Mouse (Mus musculus) MEL (cell line): ENCODE measurements around the gene Klk1b3. TPM values are rescaled to one million over a fixed set of nuclear protein-coding genes. Genes with fewer than 3 reads are reported as not detected.

ENCODE experiments used
- DNase-seq: peaks from one replicate; pipeline ENCODE4 v3.0.0; 2011; ENCODE audit warnings: low read depth, low spot score
- H3K27ac ChIP-seq: 2 replicates; pipeline ENCODE4 v1.5.1; 2012; ENCODE audit warnings: low read depth, mild to moderate bottlenecking, control low read depth, low read length, moderate library complexity; ENCODE audit not compliant: control insufficient read depth
- H3K27me3 ChIP-seq, 2 experiments: fragments of 150-350 bp in 1 of 2; sonication (generic) in 1 of 2; 2 replicates each; pipeline ENCODE4 v1.6.1; 2012; ENCODE audit warnings: low read length in 2 of 2, mild to moderate bottlenecking in 2 of 2, improper control_type of control experiment in 1 of 2, moderate library complexity in 1 of 2; ENCODE audit not compliant: insufficient read depth in 2 of 2, control insufficient read depth in 1 of 2
- H3K36me3 ChIP-seq, 2 experiments: 2 replicates each; pipeline ENCODE4 v1.6.1; 2012 to 2014; ENCODE audit warnings: low read length in 2 of 2, improper control_type of control experiment in 1 of 2, inconsistent platforms in 1 of 2, mild to moderate bottlenecking in 1 of 2; ENCODE audit not compliant: insufficient read depth in 2 of 2, control insufficient read depth in 1 of 2
- H3K4me1 ChIP-seq, 2 experiments: fragments of 150-350 bp in 1 of 2; sonication (generic) in 1 of 2; 2 replicates each; pipeline ENCODE4 v1.6.1; 2012; ENCODE audit warnings: low read length in 2 of 2, improper control_type of control experiment in 1 of 2, mild to moderate bottlenecking in 1 of 2; ENCODE audit not compliant: insufficient read depth in 2 of 2, control insufficient read depth in 1 of 2
- H3K4me3 ChIP-seq, 2 experiments: fragments of 150-350 bp in 1 of 2; sonication (generic) in 1 of 2; 2 replicates each; pipeline ENCODE4 v1.5.1; 2012; ENCODE audit warnings: low read depth in 2 of 2, low read length in 2 of 2, mild to moderate bottlenecking in 2 of 2, moderate library complexity in 2 of 2, control low read depth in 1 of 2, improper control_type of control experiment in 1 of 2; ENCODE audit not compliant: control insufficient read depth in 1 of 2, insufficient read depth in 1 of 2
- H3K79me2 ChIP-seq: 2 replicates; pipeline ENCODE4 v1.6.1; 2012; ENCODE audit warnings: mild to moderate bottlenecking, low read length, moderate library complexity; ENCODE audit not compliant: control insufficient read depth, poor library complexity, insufficient read depth
- H3K9ac ChIP-seq: 2 replicates; pipeline ENCODE4 v1.6.1; 2012; ENCODE audit warnings: low read depth, mild to moderate bottlenecking, control low read depth, low read length, moderate library complexity; ENCODE audit not compliant: control insufficient read depth, poor library complexity, severe bottlenecking
- H3K9me3 ChIP-seq: fragments of 150-350 bp; sonication (generic); replicated peaks from 2 replicates; pipeline ENCODE4 v1.6.1; 2012; ENCODE audit warnings: mild to moderate bottlenecking, low read length, improper control_type of control experiment, moderate library complexity; ENCODE audit not compliant: insufficient read depth
- CHD2 ChIP-seq: IDR thresholded peaks from 2 replicates; pipeline ENCODE4 v1.6.1; 2011; ENCODE audit warnings: low read length, improper control_type of control experiment
- CTCF ChIP-seq, 3 experiments: IDR thresholded peaks in 2 of 3; conservative IDR thresholded peaks in 1 of 3; 2 replicates each; pipeline ENCODE4 v1.5.1; 2011 to 2012; ENCODE audit warnings: low read length in 3 of 3, low read depth in 2 of 3, mild to moderate bottlenecking in 2 of 3, improper control_type of control experiment in 1 of 3, inconsistent platforms in 1 of 3, mixed read lengths in 1 of 3, moderate library complexity in 1 of 3; ENCODE audit not compliant: control insufficient read depth in 1 of 3, insufficient read depth in 1 of 3, poor library complexity in 1 of 3, severe bottlenecking in 1 of 3
- EP300 ChIP-seq, 2 experiments: IDR thresholded peaks; 2 replicates each; pipeline ENCODE4 v1.6.1; 2011; ENCODE audit warnings: improper control_type of control experiment in 2 of 2, low read length in 2 of 2, low read depth in 1 of 2, mild to moderate bottlenecking in 1 of 2
- ETS1 ChIP-seq: IDR thresholded peaks from 2 replicates; pipeline ENCODE4 v1.6.1; 2012; ENCODE audit warnings: low read depth, mild to moderate bottlenecking, inconsistent platforms, low read length, improper control_type of control experiment, moderate library complexity
- GATA1 ChIP-seq: IDR thresholded peaks from 2 replicates; pipeline ENCODE4 v1.6.1; 2011; ENCODE audit warnings: low read depth, low read length, improper control_type of control experiment
- MAZ ChIP-seq: IDR thresholded peaks from 2 replicates; pipeline ENCODE4 v1.6.1; 2012; ENCODE audit warnings: low read depth, mild to moderate bottlenecking, inconsistent platforms, low read length, improper control_type of control experiment
- MEF2A ChIP-seq: IDR thresholded peaks from 2 replicates; pipeline ENCODE4 v1.6.1; 2014; ENCODE audit warnings: low read depth, mild to moderate bottlenecking, inconsistent platforms, low read length, improper control_type of control experiment; ENCODE audit not compliant: poor library complexity, insufficient replicate concordance, severe bottlenecking; ENCODE audit errors: extremely low read depth
- MXI1 ChIP-seq: IDR thresholded peaks from 2 replicates; pipeline ENCODE4 v1.6.1; 2011; ENCODE audit warnings: mild to moderate bottlenecking, low read depth, low read length, improper control_type of control experiment
- MYB ChIP-seq: IDR thresholded peaks from 2 replicates; pipeline ENCODE4 v1.6.1; 2011; ENCODE audit warnings: mild to moderate bottlenecking, low read depth, low read length, improper control_type of control experiment
- MYC ChIP-seq: IDR thresholded peaks from 2 replicates; pipeline ENCODE4 v1.6.1; 2011; ENCODE audit warnings: low read depth, mild to moderate bottlenecking, low read length, improper control_type of control experiment, moderate library complexity
- NRF1 ChIP-seq: IDR thresholded peaks from 2 replicates; pipeline ENCODE4 v1.6.1; 2014; ENCODE audit warnings: low read depth, mild to moderate bottlenecking, inconsistent platforms, low read length, improper control_type of control experiment, moderate library complexity; ENCODE audit not compliant: poor library complexity, insufficient read depth, severe bottlenecking
- POLR2AphosphoS2 ChIP-seq: IDR thresholded peaks from 2 replicates; pipeline ENCODE4 v1.6.1; 2011; ENCODE audit warnings: low read length, improper control_type of control experiment
- RAD21 ChIP-seq: IDR thresholded peaks from 2 replicates; pipeline ENCODE4 v1.6.1; 2011; ENCODE audit warnings: mild to moderate bottlenecking, low read depth, low read length, improper control_type of control experiment
- RCOR1 ChIP-seq: IDR thresholded peaks from 2 replicates; pipeline ENCODE4 v1.6.1; 2012; ENCODE audit warnings: low read depth, mild to moderate bottlenecking, inconsistent platforms, low read length, improper control_type of control experiment
- SMC3 ChIP-seq: IDR thresholded peaks from 2 replicates; pipeline ENCODE4 v1.6.1; 2011; ENCODE audit warnings: low read depth, low read length, improper control_type of control experiment
- TBP ChIP-seq: IDR thresholded peaks from 2 replicates; pipeline ENCODE4 v1.8.0; 2011; ENCODE audit warnings: low read depth, low read length, improper control_type of control experiment
- TCF12 ChIP-seq: IDR thresholded peaks from 2 replicates; pipeline ENCODE4 v1.6.1; 2014; ENCODE audit warnings: low read depth, mild to moderate bottlenecking, inconsistent platforms, low read length, improper control_type of control experiment, moderate library complexity
- UBTF ChIP-seq: IDR thresholded peaks from 2 replicates; pipeline ENCODE4 v1.6.1; 2012; ENCODE audit warnings: low read depth, mild to moderate bottlenecking, inconsistent platforms, low read length, improper control_type of control experiment, moderate library complexity, borderline replicate concordance; ENCODE audit not compliant: insufficient read depth
- ZC3H11A ChIP-seq: IDR thresholded peaks from 2 replicates; pipeline ENCODE4 v1.6.1; 2012; ENCODE audit warnings: low read depth, mild to moderate bottlenecking, inconsistent platforms, low read length, improper control_type of control experiment
- ZKSCAN1 ChIP-seq: IDR thresholded peaks from 2 replicates; pipeline ENCODE4 v1.6.1; 2012; ENCODE audit warnings: low read depth, mild to moderate bottlenecking, inconsistent platforms, low read length, improper control_type of control experiment, moderate library complexity
- ZMIZ1 ChIP-seq: IDR thresholded peaks from 2 replicates; pipeline ENCODE4 v1.6.1; 2012; ENCODE audit warnings: low read depth, mild to moderate bottlenecking, inconsistent platforms, low read length, improper control_type of control experiment, moderate library complexity
- ZNF384 ChIP-seq: IDR thresholded peaks from 2 replicates; pipeline ENCODE4 v1.6.1; 2012; ENCODE audit warnings: low read depth, mild to moderate bottlenecking, inconsistent platforms, low read length, improper control_type of control experiment
- polyA plus RNA-seq, 2 experiments: library from polyadenylated mRNA; stranded (reverse) in 1 of 2; unstranded in 1 of 2; fragments of >175 nt in 1 of 2; fragments of >200 nt in 1 of 2; gene quantifications; 2 replicates each; pipeline versions ENCODE4 v1.2.1 to v1.2.4; 2012; ENCODE audit warnings: low replicate concordance in 2 of 2, low read depth in 1 of 2; ENCODE audit not compliant: insufficient read length in 2 of 2, insufficient read depth in 1 of 2, missing spikeins in 1 of 2
- total RNA-seq: library from RNA; depleted of rRNA; stranded (reverse); fragments of 300-350 nt; gene quantifications from 2 replicates; pipeline ENCODE4 v1.2.3, GENCODE M21; 2012

Gene Klk1b3
- total and polyA plus RNA-seq, 3 experiments: not detected

DNA sequence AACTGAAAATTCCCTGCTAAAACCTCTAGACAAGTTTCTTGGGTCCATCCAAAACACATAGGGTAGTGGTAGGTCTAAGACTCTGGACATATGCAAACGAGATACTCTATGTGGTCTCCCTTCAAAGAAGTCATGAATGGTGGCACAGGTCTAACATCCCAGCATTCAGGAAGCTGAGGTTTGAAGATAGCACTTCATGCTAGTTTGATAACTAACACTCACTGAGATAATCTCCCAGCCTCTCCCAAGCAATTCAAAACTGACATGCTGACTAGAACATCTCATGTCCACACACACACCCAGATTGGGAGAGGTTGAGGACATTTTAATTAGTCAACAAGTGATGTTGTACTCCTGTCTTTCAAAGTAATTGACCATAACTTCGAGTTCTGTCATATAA is 41.9 kb downstream of the Klk1b3 start:
- peak; percentile 49 for DNase-seq
- H3K27ac ChIP-seq: no peak overlapping the region
- H3K4me3 ChIP-seq: no peak overlapping the region
- peak; percentile 70; the same call in 1 of the 2 replicates for TF ChIP-seq RCOR1
- no peak for TF ChIP-seq CHD2
- peak; percentile 58 for TF ChIP-seq ETS1
- no peak for TF ChIP-seq UBTF
- TF ChIP-seq MXI1: no peak
- peak; percentile 88 for TF ChIP-seq GATA1
- TF ChIP-seq EP300 (IDR thresholded peaks at IDR 0.05; ENCODE audit: low read depth in 1 of 2, low read length in 2 of 2): peak; percentile 72 to 75
- peak; percentile 48; the same call in 1 of the 2 replicates for TF ChIP-seq TCF12
- TF ChIP-seq, all 39 proteins: peak for 5
- Histone ChIP-seq H3K9ac (no peak overlapping the region), H3K36me3 (peaks cover 0 to 10% of the 10 kb centered on the region in 2 experiments; a peak in 2 of 4 replicates), H3K79me2 (no peaks in the 10 kb centered on the region), H3K4me1 (peaks cover 10 to 25% of the 10 kb centered on the region in 2 experiments), H3K9me3 (no peaks in the 10 kb centered on the region), H3K27me3 (no peaks in the 10 kb centered on the region)

- peaks cover 0 to 10% of the 10 kb centered on the region in 2 experiments; a peak in 2 of 4 replicates for H3K36me3 ChIP-seq
- DNase-seq: no peak
- no peaks in the 10 kb centered on the region for H3K79me2 ChIP-seq
- H3K9ac ChIP-seq: no peak overlapping the region
- H3K27me3 ChIP-seq: no peaks in the 10 kb centered on the region
- H3K27ac ChIP-seq: no peak overlapping the region
- TF ChIP-seq RCOR1: no peak
- TF ChIP-seq TBP: no peak
- TF ChIP-seq CHD2: no peak
- TF ChIP-seq ZNF384: no peak
- no peak for TF ChIP-seq MYC
- TF ChIP-seq UBTF: no peak
- TF ChIP-seq RAD21: no peak
- no peak for TF ChIP-seq POLR2AphosphoS2
- no peak for TF ChIP-seq CTCF (IDR thresholded peaks at IDR 0.05 in 2 of 3, conservative IDR thresholded peaks at IDR 0.05 in 1 of 3; ENCODE audit: control insufficient read depth in 1 of 3, insufficient read depth in 1 of 3, low read depth in 2 of 3, low read length in 3 of 3, poor library complexity in 1 of 3, severe bottlenecking in 1 of 3)
- TF ChIP-seq SMC3: no peak
- TF ChIP-seq EP300 (IDR thresholded peaks at IDR 0.05; ENCODE audit: low read depth in 1 of 2, low read length in 2 of 2): no peak
- TF ChIP-seq MEF2A: no peak
- no peak for TF ChIP-seq MAZ
- no peak for TF ChIP-seq NRF1
- TF ChIP-seq ZC3H11A: no peak
- no peak for TF ChIP-seq ZKSCAN1
- TF ChIP-seq ZMIZ1: no peak
- no peak for TF ChIP-seq TCF12
- no peak for TF ChIP-seq MYB
- H3K9me3 ChIP-seq: no peaks in the 10 kb centered on the region
- peaks cover 10 to 31% of the 10 kb centered on the region in 2 experiments for H3K4me1 ChIP-seq
- no peak overlapping the region for H3K4me3 ChIP-seq
Observed at GRCm38 (mm10) chr7:44240712-44241111, 42.7 kb downstream of the Klk1b3 start.
